Mouse (Mus musculus): Measurements from ENCODE around the gene Dchs2.
A peak's percentile ranks its signal among the peaks of the same experiment; 100 is the strongest.

Gene Dchs2

GRCm38 (mm10) chr3:83155600-83155999 lies 27.9 kb downstream of the Dchs2 start:
- no peak for DNase-seq (ENCODE audit: low spot score in 2 of 2)

GRCm38 (mm10) chr3:83156165-83156564 lies 28.4 kb downstream of the Dchs2 start:
- no peak for DNase-seq (ENCODE audit: low spot score in 2 of 2)

GRCm38 (mm10) chr3:83161542-83162231 lies 33.9 kb downstream of the Dchs2 start:
- DNase-seq (ENCODE audit: low spot score in 2 of 2) = no peak

- DNase-seq (ENCODE audit: low spot score in 2 of 2) = no peak
Observed at GRCm38 (mm10) chr3:83163676-83164075, 35.9 kb downstream of the Dchs2 start.

GRCm38 (mm10) chr3:83185527-83185926 lies 57.8 kb downstream of the Dchs2 start:
- DNase-seq (ENCODE audit: low spot score in 2 of 2) = no peak

- no peak for DNase-seq (ENCODE audit: low spot score in 2 of 2)
Observed at GRCm38 (mm10) chr3:83191271-83191670, 63.5 kb downstream of the Dchs2 start.

GRCm38 (mm10) chr3:83192401-83192800 lies 64.7 kb downstream of the Dchs2 start:
- no peak for DNase-seq (ENCODE audit: low spot score in 2 of 2)

GRCm38 (mm10) chr3:83194911-83195310 lies 67.2 kb downstream of the Dchs2 start:
- DNase-seq (ENCODE audit: low spot score in 2 of 2) = no peak

GRCm38 (mm10) chr3:83201286-83201980 lies 73.7 kb downstream of the Dchs2 start:
- no peak for DNase-seq (ENCODE audit: low spot score in 2 of 2)

GRCm38 (mm10) chr3:83205073-83205668 lies 77.4 kb downstream of the Dchs2 start:
- DNase-seq (ENCODE audit: low spot score in 2 of 2) = no peak

GRCm38 (mm10) chr3:83209646-83210045 lies 81.9 kb downstream of the Dchs2 start:
- DNase-seq (ENCODE audit: low spot score in 2 of 2) = no peak

- DNase-seq (ENCODE audit: low spot score in 2 of 2) = no peak
Observed at GRCm38 (mm10) chr3:83210210-83210609, 82.5 kb downstream of the Dchs2 start.

- DNase-seq (ENCODE audit: low spot score in 2 of 2) = no peak
Observed at GRCm38 (mm10) chr3:83211939-83212338, 84.2 kb downstream of the Dchs2 start.

GRCm38 (mm10) chr3:83212578-83212977 lies 84.8 kb downstream of the Dchs2 start:
- DNase-seq (ENCODE audit: low spot score in 2 of 2) = peak; percentile 19 to 31

GRCm38 (mm10) chr3:83218059-83218458 lies 90.3 kb downstream of the Dchs2 start:
- no peak for DNase-seq (ENCODE audit: low spot score in 2 of 2)

GRCm38 (mm10) chr3:83220101-83220500 lies 92.4 kb downstream of the Dchs2 start:
- peak; percentile 33 to 47 for DNase-seq (ENCODE audit: low spot score in 2 of 2)

GRCm38 (mm10) chr3:83222125-83222524 lies 94.4 kb downstream of the Dchs2 start:
- peak in 1 of 2 experiments; percentile 60 for DNase-seq (ENCODE audit: low spot score in 2 of 2)

GRCm38 (mm10) chr3:83228383-83228782 lies 100.6 kb downstream of the Dchs2 start:
- no peak for DNase-seq (ENCODE audit: low spot score in 2 of 2)

GRCm38 (mm10) chr3:83230326-83230725 lies 102.6 kb downstream of the Dchs2 start:
- no peak for DNase-seq (ENCODE audit: low spot score in 2 of 2)

- DNase-seq (ENCODE audit: low spot score in 2 of 2) = no peak
Observed at GRCm38 (mm10) chr3:83234457-83234856, 106.7 kb downstream of the Dchs2 start.

- no peak for DNase-seq (ENCODE audit: low spot score in 2 of 2)
Observed at GRCm38 (mm10) chr3:83235061-83235460, 107.3 kb downstream of the Dchs2 start.

- DNase-seq (ENCODE audit: low spot score in 2 of 2) = no peak
Observed at GRCm38 (mm10) chr3:83246536-83246935, 118.8 kb downstream of the Dchs2 start.

GRCm38 (mm10) chr3:83250001-83250545 lies 122.3 kb downstream of the Dchs2 start:
- DNase-seq (ENCODE audit: low spot score in 2 of 2) = no peak

All from left cerebral cortex, adult 9 months (tissue).